Mouse (Mus musculus) heart, adult 2 months (tissue): ENCODE data around the gene Gucy2g.

ENCODE experiments used
- CTCF ChIP-seq: fragments of 200-600 bp; IDR thresholded peaks from 2 replicates; pipeline ENCODE4 v1.8.1; 2022; ENCODE audit warnings: antibody characterized with exemption, mild to moderate bottlenecking, moderate library complexity
- EP300 ChIP-seq: fragments of 200-500 bp; IDR thresholded peaks from 2 replicates; pipeline ENCODE4 v1.6.1; 2011; ENCODE audit warnings: low read depth, low read length, control low read depth; ENCODE audit not compliant: insufficient read depth
- POLR2A ChIP-seq: fragments of 200-500 bp; IDR thresholded peaks from 2 replicates; pipeline ENCODE4 v1.6.1; 2011; ENCODE audit warnings: mild to moderate bottlenecking, low read depth, low read length, control low read depth; ENCODE audit not compliant: insufficient read depth

DNA sequence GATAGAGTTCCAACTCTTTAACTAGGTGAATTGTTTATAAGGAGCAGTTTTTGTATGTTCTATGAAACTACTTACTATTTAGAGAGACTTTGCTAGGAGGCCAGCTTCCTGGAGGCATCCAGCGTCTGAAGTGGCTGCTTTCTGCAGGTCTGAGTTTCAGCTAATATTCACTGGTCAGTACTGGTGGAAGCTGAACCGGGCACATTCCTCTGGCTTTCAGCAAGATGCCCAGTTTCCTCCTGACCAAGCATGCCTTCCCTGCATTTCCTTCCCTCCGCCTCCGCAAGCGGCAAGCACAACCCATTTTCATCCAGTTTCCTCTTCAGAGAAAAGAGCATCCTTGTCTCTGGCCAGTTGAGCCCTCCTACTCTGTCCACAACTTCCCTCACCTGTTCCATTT lies 28.0 kb upstream of the Gucy2g start:
- no peak for TF ChIP-seq CTCF
- no peak for TF ChIP-seq POLR2A
- no peak for TF ChIP-seq EP300
